Mouse (Mus musculus): ENCODE data around the gene Ms4a18.

Ms4a18 gene

GRCm38 (mm10) chr19:11017891-11018290 is at the start of gene Ms4a18:
TSS of gene Ms4a18 (minus strand) at chr19:11018031.
- TF ChIP-seq GATA4 (IDR thresholded peaks at IDR 0.05; ENCODE audit: insufficient replicate concordance, low read length): no peak

- TF ChIP-seq GATA4 (IDR thresholded peaks at IDR 0.05; ENCODE audit: insufficient replicate concordance, low read length): no peak
These were observed 47.5 kb upstream of the Ms4a18 start for GRCm38 (mm10) chr19:11065202-11065875.

GRCm38 (mm10) chr19:11060900-11061299 is 43.1 kb upstream of the Ms4a18 start:
- no peak for TF ChIP-seq GATA4 (IDR thresholded peaks at IDR 0.05; ENCODE audit: insufficient replicate concordance, low read length)

GRCm38 (mm10) chr19:11059967-11060366 is 42.1 kb upstream of the Ms4a18 start:
- no peak for TF ChIP-seq GATA4 (IDR thresholded peaks at IDR 0.05; ENCODE audit: insufficient replicate concordance, low read length)

GRCm38 (mm10) chr19:11053277-11053676 is 35.4 kb upstream of the Ms4a18 start:
- TF ChIP-seq GATA4 (IDR thresholded peaks at IDR 0.05; ENCODE audit: insufficient replicate concordance, low read length): no peak

- TF ChIP-seq GATA4 (IDR thresholded peaks at IDR 0.05; ENCODE audit: insufficient replicate concordance, low read length): no peak
These were observed 35.0 kb upstream of the Ms4a18 start for GRCm38 (mm10) chr19:11052877-11053276.

- TF ChIP-seq GATA4 (IDR thresholded peaks at IDR 0.05; ENCODE audit: insufficient replicate concordance, low read length): no peak
These were observed 32.5 kb upstream of the Ms4a18 start for GRCm38 (mm10) chr19:11050286-11050685.

- no peak for TF ChIP-seq GATA4 (IDR thresholded peaks at IDR 0.05; ENCODE audit: insufficient replicate concordance, low read length)
These were observed 31.6 kb upstream of the Ms4a18 start for GRCm38 (mm10) chr19:11049426-11049825.

GRCm38 (mm10) chr19:11048503-11048902 is 30.7 kb upstream of the Ms4a18 start:
- no peak for TF ChIP-seq GATA4 (IDR thresholded peaks at IDR 0.05; ENCODE audit: insufficient replicate concordance, low read length)

GRCm38 (mm10) chr19:11048009-11048408 is 30.2 kb upstream of the Ms4a18 start:
- no peak for TF ChIP-seq GATA4 (IDR thresholded peaks at IDR 0.05; ENCODE audit: insufficient replicate concordance, low read length)

GRCm38 (mm10) chr19:11044996-11045711 is 27.3 kb upstream of the Ms4a18 start:
- TF ChIP-seq GATA4 (IDR thresholded peaks at IDR 0.05; ENCODE audit: insufficient replicate concordance, low read length): no peak

GRCm38 (mm10) chr19:11044671-11044995 is 26.8 kb upstream of the Ms4a18 start:
- TF ChIP-seq GATA4 (IDR thresholded peaks at IDR 0.05; ENCODE audit: insufficient replicate concordance, low read length): no peak

GRCm38 (mm10) chr19:11037570-11037969 is 19.7 kb upstream of the Ms4a18 start:
- peak; percentile 66; the same call in 1 of the 2 replicates for TF ChIP-seq GATA4 (IDR thresholded peaks at IDR 0.05; ENCODE audit: insufficient replicate concordance, low read length)

GRCm38 (mm10) chr19:11022382-11022781 is 4.6 kb upstream of the Ms4a18 start:
- TF ChIP-seq GATA4 (IDR thresholded peaks at IDR 0.05; ENCODE audit: insufficient replicate concordance, low read length): no peak

- no peak for TF ChIP-seq GATA4 (IDR thresholded peaks at IDR 0.05; ENCODE audit: insufficient replicate concordance, low read length)
These were observed 580 bp downstream of the Ms4a18 start for GRCm38 (mm10) chr19:11017251-11017650.

- TF ChIP-seq GATA4 (IDR thresholded peaks at IDR 0.05; ENCODE audit: insufficient replicate concordance, low read length): no peak
These were observed 1.8 kb downstream of the Ms4a18 start for GRCm38 (mm10) chr19:11015998-11016397.

- peak; percentile 94; the same call in 1 of the 2 replicates for TF ChIP-seq GATA4 (IDR thresholded peaks at IDR 0.05; ENCODE audit: insufficient replicate concordance, low read length)
These were observed 2.4 kb downstream of the Ms4a18 start for GRCm38 (mm10) chr19:11015468-11015867.
